Comparison of ENCODE assay signal across 8 mouse cellular contexts in genomic region chr15:37134913-37135589, GRCm38 (mm10).
DNase-seq lines count a peak whose midpoint lies in the region; ATAC-seq lines count a peak whose summit lies in the region.

No protein-coding gene starts in this region.

- no peaks in the 10 kb centered on the region for H3K9me3 ChIP-seq in erythroblast, embryonic 14.5 days (ENCODE audit: control insufficient read depth, low read length)
- no peaks in the 10 kb centered on the region for H3K9me3 ChIP-seq in embryonic facial prominence, embryonic 12.5 days
- H3K9me3 ChIP-seq in hindbrain, embryonic 11.5 days (ENCODE audit: control insufficient read depth, low read length) = no peaks in the 10 kb centered on the region

- DNase-seq in adrenal gland, adult 18-20 months (ENCODE audit: low spot score in 2 of 2) = peak; percentile 26 to 43
- DNase-seq in hindbrain, embryonic 11.5 days (ENCODE audit: low spot score) = no peak
- peak; percentile 43 to 52 for DNase-seq in left cerebral cortex, postnatal 14 days (ENCODE audit: low spot score in 2 of 2)
- peak; percentile 22 to 54 for DNase-seq in lung, postnatal 4 days
- peak; percentile 39 for DNase-seq in testis, postnatal 14 days (ENCODE audit: low spot score)

- peak overlapping the region; percentile 78 for H3K27ac ChIP-seq in embryonic facial prominence, embryonic 12.5 days
- peak overlapping the region; percentile 77 for H3K27ac ChIP-seq in hindbrain, embryonic 11.5 days (ENCODE audit: low read depth, low read length)

- peak overlapping the region; percentile 60 for H3K4me2 ChIP-seq in embryonic facial prominence, embryonic 12.5 days (replicated peaks)
- peak overlapping the region; percentile 76 for H3K4me2 ChIP-seq in hindbrain, embryonic 11.5 days (replicated peaks; ENCODE audit: low read depth, low read length)

- intact Hi-C loops in left cerebral cortex, postnatal 14 days (cut with DNase I) = no loop called here

- no peaks in the 10 kb centered on the region for H3K27me3 ChIP-seq in erythroblast, embryonic 14.5 days (ENCODE audit: control insufficient read depth)
- H3K27me3 ChIP-seq in embryonic facial prominence, embryonic 12.5 days = no peaks in the 10 kb centered on the region
- H3K27me3 ChIP-seq in hindbrain, embryonic 11.5 days (ENCODE audit: control insufficient read depth, insufficient read depth, low read length) = no peaks in the 10 kb centered on the region; the same call in 1 of the 2 replicates

- no peaks in the 10 kb centered on the region for H3K36me3 ChIP-seq in erythroblast, embryonic 14.5 days (ENCODE audit: control insufficient read depth)
- no peaks in the 10 kb centered on the region for H3K36me3 ChIP-seq in embryonic facial prominence, embryonic 12.5 days
- no peaks in the 10 kb centered on the region for H3K36me3 ChIP-seq in hindbrain, embryonic 11.5 days (ENCODE audit: control insufficient read depth, insufficient read depth, low read length)

- H3K9ac ChIP-seq in embryonic facial prominence, embryonic 12.5 days = peak overlapping the region; percentile 61
- H3K9ac ChIP-seq in hindbrain, embryonic 11.5 days (ENCODE audit: low read depth, low read length) = peak overlapping the region; percentile 90

- H3K4me1 ChIP-seq in erythroblast, embryonic 14.5 days (ENCODE audit: control insufficient read depth) = peaks cover 7% of the 10 kb centered on the region
- H3K4me1 ChIP-seq in embryonic facial prominence, embryonic 12.5 days = 0 out of 2 replicates have a peak, but pooled peaks cover 6% of the 10 kb centered on the region
- H3K4me1 ChIP-seq in hindbrain, embryonic 11.5 days (replicated peaks; ENCODE audit: control insufficient read depth, insufficient read depth, low read length) = no peaks in the 10 kb centered on the region

- peak overlapping the region; percentile 62 for H3K4me3 ChIP-seq in erythroblast, embryonic 14.5 days (replicated peaks)
- H3K4me3 ChIP-seq in embryonic facial prominence, embryonic 12.5 days = peak overlapping the region; percentile 36
- H3K4me3 ChIP-seq in hindbrain, embryonic 11.5 days (ENCODE audit: low read depth, low read length) = peak overlapping the region; percentile 51

- 22% methylated on average over 20 of the region's 20 CpGs for WGBS in embryonic facial prominence, embryonic 12.5 days
- WGBS in hindbrain, embryonic 11.5 days = 27% methylated on average over 20 of the region's 20 CpGs

- ATAC-seq in erythroblast, adult 5-6 weeks (replicated peaks; ENCODE audit: low FRiP score, poor library complexity, severe bottlenecking) = no peak
- peak; percentile 19; the same call in 1 of the 2 replicates for ATAC-seq in embryonic facial prominence, embryonic 12.5 days (ENCODE audit: insufficient number of reproducible peaks, insufficient read depth, low FRiP score, low TSS enrichment)
- ATAC-seq in hindbrain, embryonic 11.5 days (ENCODE audit: low FRiP score) = peak; percentile 76
